Mouse (Mus musculus) spleen, adult 2 months (tissue): ENCODE results near the gene Pqbp1. TPM values are rescaled to one million over a fixed set of nuclear protein-coding genes. Genes with fewer than 3 reads are reported as not detected.
"Not testable (repeated sequence)": the region's sequence is repeated elsewhere in the genome, so short reads cannot be mapped to it uniquely, and the experiment has no call there.

Experiments used
- DNase-seq, 2 experiments: peaks; one replicate each; pipeline versions ENCODE4 v3.0.0 to v3.0.0-alpha.2; 2012 to 2021; ENCODE audit warnings: low spot score in 2 of 2, low read depth in 1 of 2
- H3K27ac ChIP-seq: fragments of 200-500 bp; 2 replicates; pipeline ENCODE4 v1.5.1; 2012; ENCODE audit warnings: low read length, inconsistent platforms; ENCODE audit not compliant: insufficient read depth
- H3K27me3 ChIP-seq: fragments of 200-500 bp; 2 replicates; pipeline ENCODE4 v1.6.1; 2012; ENCODE audit warnings: mild to moderate bottlenecking, moderate library complexity, low read length, inconsistent platforms; ENCODE audit not compliant: control insufficient read depth, insufficient read depth
- H3K36me3 ChIP-seq: fragments of 200-500 bp; 2 replicates; pipeline ENCODE4 v1.6.1; 2012; ENCODE audit warnings: mild to moderate bottlenecking, low read length, inconsistent platforms; ENCODE audit not compliant: control insufficient read depth, insufficient read depth
- H3K4me1 ChIP-seq: fragments of 200-500 bp; 2 replicates; pipeline ENCODE4 v1.6.1; 2011; ENCODE audit warnings: inconsistent platforms; ENCODE audit not compliant: control insufficient read depth, insufficient read depth, insufficient read length
- H3K4me3 ChIP-seq: fragments of 200-500 bp; 2 replicates; pipeline ENCODE4 v1.5.1; 2011; ENCODE audit warnings: mild to moderate bottlenecking, inconsistent platforms; ENCODE audit not compliant: insufficient read depth, insufficient read length; ENCODE audit errors: extremely low read depth
- CTCF ChIP-seq: fragments of 200-500 bp; IDR thresholded peaks from 2 replicates; pipeline ENCODE4 v1.5.1; 2011; ENCODE audit warnings: mild to moderate bottlenecking, inconsistent platforms; ENCODE audit not compliant: insufficient read depth, insufficient read length, insufficient replicate concordance; ENCODE audit errors: extremely low read depth
- POLR2A ChIP-seq: fragments of 200-500 bp; IDR thresholded peaks from 2 replicates; pipeline ENCODE4 v1.6.1; 2011; ENCODE audit warnings: low read depth, low read length, inconsistent platforms
- WGBS: fragments of 180-500 bp; shearing (Covaris S2); methylation state at CpG from one replicate; pipeline ENCODE4 v1.1.7; 2018; 5-methylcytosine and 5-hydroxymethylcytosine counted together
- polyA plus RNA-seq: library from polyadenylated mRNA; depleted of rRNA; stranded (reverse); fragments of >200 nt; gene quantifications from 2 replicates; pipeline ENCODE4 v1.2.3, GENCODE M21; 2012

Gene Pqbp1
- polyA plus RNA-seq, 1 experiment = 79.1 TPM

DNA sequence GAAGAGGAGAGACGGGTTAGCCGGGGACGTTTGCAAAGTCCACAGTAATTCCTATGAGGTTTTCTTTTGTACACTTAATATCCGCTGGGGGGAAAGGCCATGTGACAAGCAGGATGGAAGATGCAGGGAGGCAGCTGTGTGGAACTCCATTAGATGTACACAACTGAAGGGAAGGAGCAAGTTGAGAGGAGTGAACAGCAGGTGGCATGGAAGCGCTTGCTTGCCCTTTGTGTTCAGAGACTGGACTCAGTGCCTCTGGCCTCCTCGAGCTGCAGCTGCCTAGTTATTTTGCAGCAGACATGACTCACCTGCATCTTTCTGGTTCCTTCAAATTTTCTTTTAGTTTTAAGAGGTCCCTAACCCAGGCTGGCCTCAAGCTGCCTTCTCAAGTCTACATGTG, 11.4 kb upstream of the Pqbp1 start:
- TF ChIP-seq POLR2A (no peak), CTCF (no peak)
- no peaks in the 10 kb centered on the region for H3K27me3 ChIP-seq
- WGBS = 74% methylated on average over 6 of the region's 6 CpGs

GRCm38 (mm10) chrX:7909242-7909641, 10.2 kb upstream of the Pqbp1 start, which contains the start of gene Gm10490:
Gene Gm10490, plus strand, starts transcription at chrX:7909542.
- H3K36me3 ChIP-seq, DNase-seq, H3K4me1 ChIP-seq, H3K27me3 ChIP-seq, H3K4me3 ChIP-seq, H3K27ac ChIP-seq: not testable (repeated sequence)
- 85% methylated on average over 4 of the region's 4 CpGs for WGBS

More for the DNA sequence above, 11.4 kb upstream of the Pqbp1 start:
- Histone ChIP-seq H3K36me3 (peaks cover 3% of the 10 kb centered on the region), H3K4me1 (no peaks in the 10 kb centered on the region), H3K27ac (no peak overlapping the region), H3K4me3 (no peak overlapping the region)
- DNase-seq = no peak

- Histone ChIP-seq H3K36me3 (peaks cover 3% of the 10 kb centered on the region), H3K4me3 (no peak within 1 kb of the TSS), H3K27me3 (no peaks in the 10 kb centered on the region), H3K27ac (no peak within 1 kb of the TSS), H3K4me1 (no peaks in the 10 kb centered on the region)
- no peak for DNase-seq
- TF ChIP-seq CTCF (no peak), POLR2A (no peak)
- WGBS = 87% methylated on average over 5 of the region's 5 CpGs
Measured at GRCm38 (mm10) chrX:7907735-7908134, 8.7 kb upstream of the Pqbp1 start, which contains the start of gene Gm10491. Gene Gm10491, minus strand, starts transcription at chrX:7907835.

DNA sequence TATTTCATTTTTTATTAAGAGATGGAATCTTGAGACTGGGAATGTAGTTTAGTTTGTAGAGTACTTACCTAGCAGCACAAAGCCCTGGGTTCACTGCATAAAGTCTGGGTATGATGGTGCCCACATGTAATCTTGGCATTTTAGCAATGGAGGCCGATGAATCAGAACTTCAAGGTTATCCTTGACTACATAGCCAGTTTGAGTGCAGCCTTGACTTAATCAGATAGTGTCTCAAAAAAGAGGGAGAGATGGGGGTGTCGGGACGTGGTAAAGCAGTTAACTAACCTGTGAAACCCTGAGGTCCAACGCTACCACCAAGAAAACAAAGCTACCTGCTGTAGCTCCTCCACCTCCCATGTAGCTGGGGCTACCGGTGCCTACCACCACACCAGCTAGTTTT, 5.4 kb upstream of the Pqbp1 start:
- DNase-seq = no peak
- Histone ChIP-seq H3K36me3 (peaks cover 3% of the 10 kb centered on the region), H3K27me3 (no peaks in the 10 kb centered on the region), H3K4me3 (no peak overlapping the region), H3K4me1 (no peaks in the 10 kb centered on the region), H3K27ac (no peak overlapping the region)
- WGBS = 92% methylated on average over 5 of the region's 5 CpGs
- TF ChIP-seq POLR2A (no peak), CTCF (no peak)

GRCm38 (mm10) chrX:7898211-7898610, 858 bp downstream of the Pqbp1 start:
- Histone ChIP-seq H3K36me3 (peaks cover 9% of the 10 kb centered on the region), H3K27ac (peak overlapping the region; percentile 92), H3K4me3 (peak overlapping the region; percentile 82), H3K4me1 (no peaks in the 10 kb centered on the region), H3K27me3 (no peaks in the 10 kb centered on the region)
- no peak for TF ChIP-seq POLR2A
- TF ChIP-seq CTCF = no peak
- peak in 1 of 2 experiments; percentile 30 for DNase-seq
- 22% methylated on average over 13 of the region's 13 CpGs for WGBS

- no peak for TF ChIP-seq CTCF
- TF ChIP-seq POLR2A = peak; percentile 22; the same call in 1 of the 2 replicates
- no peaks in the 10 kb centered on the region; the same call in 1 of the 2 replicates for H3K4me1 ChIP-seq
- H3K27ac ChIP-seq = peak within 1 kb of the TSS; percentile 82
- peak; percentile 64 to 71 for DNase-seq
- peak within 1 kb of the TSS; percentile 73 for H3K4me3 ChIP-seq
- H3K36me3 ChIP-seq = peaks cover 1% of the 10 kb centered on the region; the same call in 1 of the 2 replicates
- WGBS = 16% methylated on average over 49 of the region's 49 CpGs
- no peaks in the 10 kb centered on the region for H3K27me3 ChIP-seq
Measured at GRCm38 (mm10) chrX:7883841-7884567, 15.1 kb downstream of the Pqbp1 start, which contains the start of gene Slc35a2. Gene Slc35a2, plus strand, starts transcription at chrX:7884028.

GRCm38 (mm10) chrX:7879819-7880218, 19.2 kb downstream of the Pqbp1 start:
- H3K27ac ChIP-seq = no peak overlapping the region
- WGBS = 27% methylated on average over 11 of the region's 11 CpGs
- DNase-seq = peak; percentile 64 to 74
- TF ChIP-seq POLR2A (no peak), CTCF (peak; percentile 32; the same call in 1 of the 2 replicates)
- H3K4me1 ChIP-seq = no peaks in the 10 kb centered on the region; the same call in 1 of the 2 replicates
- no peaks in the 10 kb centered on the region; the same call in 1 of the 2 replicates for H3K36me3 ChIP-seq
- peak overlapping the region; percentile 18; the same call in 1 of the 2 replicates for H3K4me3 ChIP-seq
- no peaks in the 10 kb centered on the region for H3K27me3 ChIP-seq
